Mouse (Mus musculus) bone marrow, adult 2 months (tissue): ENCODE data around the gene Ttf2.

Experiments
- CTCF ChIP-seq: fragments of 200-500 bp; IDR thresholded peaks from 2 replicates; pipeline ENCODE4 v1.5.1; 2011; ENCODE audit warnings: low read length, control low read depth; ENCODE audit not compliant: control insufficient read depth, insufficient read depth
- POLR2A ChIP-seq: fragments of 200-500 bp; IDR thresholded peaks from 2 replicates; pipeline ENCODE4 v1.6.1; 2011; ENCODE audit warnings: low read depth, mild to moderate bottlenecking, control low read depth, low read length, borderline replicate concordance; ENCODE audit not compliant: control insufficient read depth

GRCm38 (mm10) chr3:101011203-101011600 lies 41.7 kb upstream of the Ttf2 start:
- no peak for TF ChIP-seq POLR2A
- no peak for TF ChIP-seq CTCF
